Mouse (Mus musculus): ENCODE measurements around the gene Tnfsfm13.

- no peak for TF ChIP-seq CTCF (IDR thresholded peaks at IDR 0.05; ENCODE audit: low read depth, low read length)
- no peak for TF ChIP-seq GATA1 (IDR thresholded peaks at IDR 0.05; ENCODE audit: borderline replicate concordance, low read length)
- no peak for TF ChIP-seq TAL1 (conservative IDR thresholded peaks at IDR 0.05; ENCODE audit: low read depth, low read length)
- no peak for TF ChIP-seq POLR2AphosphoS5 (IDR thresholded peaks at IDR 0.05; ENCODE audit: insufficient replicate concordance, low read depth, low read length)
Measured at GRCm38 (mm10) chr11:69698574-69698973, 2.7 kb upstream of the Tnfsfm13 start.

Measured in G1E (cell line).